Mouse (Mus musculus) midbrain, embryonic 14.5 days (tissue): ENCODE data around the gene Fam241b. TPM values are rescaled to one million over a fixed set of nuclear protein-coding genes. Genes with fewer than 3 reads are reported as not detected.

Experiments
- ATAC-seq: fragments of 200-750 bp; cut with Nextera tagmentation; 2 replicates; pipeline ENCODE4 v1.8.0; 2017; ENCODE audit warnings: moderate number of reproducible peaks, moderate library complexity; ENCODE audit not compliant: low FRiP score, low TSS enrichment
- DNase-seq: peaks from one replicate; pipeline ENCODE4 v3.0.0-alpha.2; 2015
- H3K27ac ChIP-seq: fragments of 300-500 bp; sonication (generic); replicated peaks from 2 replicates; pipeline ENCODE4 v1.5.1; 2014; ENCODE audit warnings: mild to moderate bottlenecking, low read depth, low read length, moderate library complexity
- H3K27me3 ChIP-seq: fragments of 300-500 bp; sonication (generic); 2 replicates; pipeline ENCODE4 v1.6.1; 2014; ENCODE audit warnings: low read length, control low read depth, mixed read lengths; ENCODE audit not compliant: control insufficient read depth, insufficient read depth
- H3K36me3 ChIP-seq: fragments of 300-500 bp; sonication (generic); 2 replicates; pipeline ENCODE4 v1.6.1; 2014; ENCODE audit warnings: low read length, control low read depth; ENCODE audit not compliant: control insufficient read depth, insufficient read depth
- H3K4me1 ChIP-seq: fragments of 300-500 bp; sonication (generic); 2 replicates; pipeline ENCODE4 v1.6.1; 2014; ENCODE audit warnings: mild to moderate bottlenecking, antibody characterized with exemption, low read length, control low read depth; ENCODE audit not compliant: control insufficient read depth, insufficient read depth
- H3K4me2 ChIP-seq: fragments of 300-500 bp; sonication (generic); 2 replicates; pipeline ENCODE4 v1.6.1; 2014; ENCODE audit warnings: mild to moderate bottlenecking, low read length, moderate library complexity
- H3K4me3 ChIP-seq: fragments of 300-500 bp; sonication (generic); replicated peaks from 2 replicates; pipeline ENCODE4 v1.5.1; 2014; ENCODE audit warnings: low read depth, low read length
- H3K9ac ChIP-seq: fragments of 300-500 bp; sonication (generic); replicated peaks from 2 replicates; pipeline ENCODE4 v1.6.1; 2014; ENCODE audit warnings: mild to moderate bottlenecking, low read length, moderate library complexity
- H3K9me3 ChIP-seq: fragments of 300-500 bp; sonication (generic); 2 replicates; pipeline ENCODE4 v1.6.1; 2016; ENCODE audit warnings: low read length, control low read depth, mixed read lengths; ENCODE audit not compliant: control insufficient read depth
- WGBS: fragments of 180-500 bp; shearing (Covaris S2); extraction: QIAGEN DNeasy Blood & Tissue Kit; methylation state at CpG from one replicate; pipeline ENCODE4 v1.1.7; 2014; 5-methylcytosine and 5-hydroxymethylcytosine counted together
- polyA plus RNA-seq: library from polyadenylated mRNA; unstranded; fragments of >200 nt; fragmentation: Nextera tagmentation; extraction: Ambion mirVana; gene quantifications from 2 replicates; pipeline ENCODE4 v1.2.1, GENCODE M21; 2014

The Fam241b gene
- polyA plus RNA-seq, 1 experiment from 2014 or later: 48.3 TPM

- Histone ChIP-seq H3K36me3 (no peaks in the 10 kb centered on the region), H3K9ac (no peak overlapping the region), H3K27me3 (peaks cover 46% of the 10 kb centered on the region), H3K4me1 (peaks cover 3% of the 10 kb centered on the region; the same call in 1 of the 2 replicates), H3K27ac (no peak overlapping the region), H3K4me2 (no peak overlapping the region), H3K4me3 (no peak overlapping the region), H3K9me3 (no peaks in the 10 kb centered on the region)
- no peak for ATAC-seq
- WGBS: 18% methylated on average over 3 of the region's 3 CpGs
- peak; percentile 42 for DNase-seq
These were observed 5.7 kb downstream of the Fam241b start for GRCm38 (mm10) chr10:62138040-62138439.

GRCm38 (mm10) chr10:62137150-62137549, 6.6 kb downstream of the Fam241b start:
- DNase-seq (no peak), ATAC-seq (no peak)
- 7% methylated on average over 4 of the region's 4 CpGs for WGBS
- Histone ChIP-seq H3K4me1 (peaks cover 3% of the 10 kb centered on the region; the same call in 1 of the 2 replicates), H3K27me3 (peaks cover 54% of the 10 kb centered on the region), H3K9me3 (no peaks in the 10 kb centered on the region), H3K9ac (no peak overlapping the region), H3K36me3 (no peaks in the 10 kb centered on the region), H3K4me3 (no peak overlapping the region), H3K27ac (no peak overlapping the region), H3K4me2 (no peak overlapping the region)

- Histone ChIP-seq H3K27ac (no peak overlapping the region), H3K27me3 (peaks cover 67% of the 10 kb centered on the region), H3K36me3 (no peaks in the 10 kb centered on the region), H3K9me3 (no peaks in the 10 kb centered on the region), H3K4me1 (peaks cover 3% of the 10 kb centered on the region; the same call in 1 of the 2 replicates), H3K4me3 (no peak overlapping the region), H3K9ac (no peak overlapping the region), H3K4me2 (no peak overlapping the region)
- DNase-seq (no peak), ATAC-seq (no peak)
- 2% methylated on average over 8 of the region's 8 CpGs for WGBS
These were observed 7.8 kb downstream of the Fam241b start for GRCm38 (mm10) chr10:62135696-62136470.

- ATAC-seq: no peak
- Histone ChIP-seq H3K9ac (no peak within 1 kb of the TSS), H3K4me2 (peak within 1 kb of the TSS; percentile 37), H3K27ac (no peak within 1 kb of the TSS), H3K36me3 (no peaks in the 10 kb centered on the region), H3K27me3 (peaks cover 94% of the 10 kb centered on the region), H3K4me1 (peaks cover 3% of the 10 kb centered on the region; the same call in 1 of the 2 replicates), H3K9me3 (no peaks in the 10 kb centered on the region), H3K4me3 (peak within 1 kb of the TSS; percentile 19; the same call in 1 of the 2 replicates)
- no peak for DNase-seq
- WGBS: 0% methylated on average over 29 of the region's 29 CpGs
These were observed 10.9 kb downstream of the Fam241b start, which contains the start of gene Neurog3 for GRCm38 (mm10) chr10:62132691-62133281. TSS of gene Neurog3 (plus strand) at chr10:62133090.

GRCm38 (mm10) chr10:62128316-62128951, 15.3 kb downstream of the Fam241b start:
- 2% methylated on average over 32 of the region's 32 CpGs for WGBS
- H3K9me3 ChIP-seq: no peaks in the 10 kb centered on the region
- H3K4me2 ChIP-seq: no peak overlapping the region
- H3K4me1 ChIP-seq: no peaks in the 10 kb centered on the region; the same call in 1 of the 2 replicates
- no peak for ATAC-seq
- no peak overlapping the region for H3K9ac ChIP-seq
- H3K4me3 ChIP-seq: no peak overlapping the region
- DNase-seq: no peak
- H3K27me3 ChIP-seq: peaks cover 67% of the 10 kb centered on the region
- H3K36me3 ChIP-seq: no peaks in the 10 kb centered on the region
- H3K27ac ChIP-seq: no peak overlapping the region

GRCm38 (mm10) chr10:62127711-62128231, 15.9 kb downstream of the Fam241b start:
- Histone ChIP-seq H3K4me3 (no peak overlapping the region), H3K36me3 (no peaks in the 10 kb centered on the region), H3K9me3 (no peaks in the 10 kb centered on the region), H3K4me1 (no peaks in the 10 kb centered on the region), H3K27me3 (peaks cover 61% of the 10 kb centered on the region), H3K27ac (no peak overlapping the region), H3K4me2 (peak overlapping the region; percentile 25; the same call in 1 of the 2 replicates), H3K9ac (no peak overlapping the region)
- ATAC-seq: no peak
- peak; percentile 33 for DNase-seq
- WGBS: 37% methylated on average over 21 of the region's 21 CpGs

- 46% methylated on average over 6 of the region's 6 CpGs for WGBS
- H3K4me3 ChIP-seq: no peak overlapping the region
- no peak overlapping the region for H3K4me2 ChIP-seq
- no peak overlapping the region for H3K27ac ChIP-seq
- H3K36me3 ChIP-seq: no peaks in the 10 kb centered on the region
- DNase-seq (no peak), ATAC-seq (no peak)
- no peaks in the 10 kb centered on the region for H3K9me3 ChIP-seq
- H3K9ac ChIP-seq: no peak overlapping the region
- H3K4me1 ChIP-seq: no peaks in the 10 kb centered on the region
- peaks cover 54% of the 10 kb centered on the region for H3K27me3 ChIP-seq
These were observed 16.6 kb downstream of the Fam241b start for GRCm38 (mm10) chr10:62127137-62127536.

GRCm38 (mm10) chr10:62113865-62114647, 29.7 kb downstream of the Fam241b start:
- Histone ChIP-seq H3K4me1 (peaks cover 10% of the 10 kb centered on the region; the same call in 1 of the 2 replicates), H3K4me3 (no peak overlapping the region), H3K4me2 (no peak overlapping the region), H3K9ac (no peak overlapping the region), H3K27ac (no peak overlapping the region), H3K36me3 (no peaks in the 10 kb centered on the region), H3K27me3 (peaks cover 13% of the 10 kb centered on the region; the same call in 1 of the 2 replicates), H3K9me3 (no peaks in the 10 kb centered on the region)
- ATAC-seq (no peak), DNase-seq (no peak)
- 53% methylated on average over 9 of the region's 9 CpGs for whole genome bisulfite sequencing
